Mouse (Mus musculus): ENCODE measurements around the gene Iqgap1. TPM values are rescaled to one million over a fixed set of nuclear protein-coding genes. Genes with fewer than 3 reads are reported as not detected.

Gene Iqgap1
- total and polyA plus RNA-seq, 2 experiments from 2014 or later, result 23.6 to 39.8 TPM

GRCm38 (mm10) chr7:80775448-80775904, 50.3 kb downstream of the Iqgap1 start:
- TF ChIP-seq EP300 (IDR thresholded peaks at IDR 0.05; ENCODE audit: low read depth) (no peak), CTCF (IDR thresholded peaks at IDR 0.05; ENCODE audit: low read depth) (no peak)
- Histone ChIP-seq H3K9me3 (replicated peaks; ENCODE audit: control insufficient read depth, low read length) (no peaks in the 10 kb centered on the region), H3K4me3 (ENCODE audit: low read depth, low read length) (no peak overlapping the region), H3K27me3 (ENCODE audit: control insufficient read depth, insufficient read depth, low read length) (no peaks in the 10 kb centered on the region), H3K4me2 (ENCODE audit: low read depth, low read length) (no peak overlapping the region), H3K36me3 (replicated peaks; ENCODE audit: control insufficient read depth, insufficient read depth, low read length) (no peaks in the 10 kb centered on the region), H3K4me1 (ENCODE audit: control insufficient read depth, insufficient read depth) (peaks cover 38% of the 10 kb centered on the region), H3K27ac (ENCODE audit: low read depth) (no peak overlapping the region), H3K9ac (replicated peaks; ENCODE audit: low read depth, low read length) (no peak overlapping the region)
- 59% methylated on average over 10 of the region's 10 CpGs for WGBS
- no peak for DNase-seq (ENCODE audit: low spot score)
- no peak for ATAC-seq (ENCODE audit: insufficient read depth, low read depth)

DNA sequence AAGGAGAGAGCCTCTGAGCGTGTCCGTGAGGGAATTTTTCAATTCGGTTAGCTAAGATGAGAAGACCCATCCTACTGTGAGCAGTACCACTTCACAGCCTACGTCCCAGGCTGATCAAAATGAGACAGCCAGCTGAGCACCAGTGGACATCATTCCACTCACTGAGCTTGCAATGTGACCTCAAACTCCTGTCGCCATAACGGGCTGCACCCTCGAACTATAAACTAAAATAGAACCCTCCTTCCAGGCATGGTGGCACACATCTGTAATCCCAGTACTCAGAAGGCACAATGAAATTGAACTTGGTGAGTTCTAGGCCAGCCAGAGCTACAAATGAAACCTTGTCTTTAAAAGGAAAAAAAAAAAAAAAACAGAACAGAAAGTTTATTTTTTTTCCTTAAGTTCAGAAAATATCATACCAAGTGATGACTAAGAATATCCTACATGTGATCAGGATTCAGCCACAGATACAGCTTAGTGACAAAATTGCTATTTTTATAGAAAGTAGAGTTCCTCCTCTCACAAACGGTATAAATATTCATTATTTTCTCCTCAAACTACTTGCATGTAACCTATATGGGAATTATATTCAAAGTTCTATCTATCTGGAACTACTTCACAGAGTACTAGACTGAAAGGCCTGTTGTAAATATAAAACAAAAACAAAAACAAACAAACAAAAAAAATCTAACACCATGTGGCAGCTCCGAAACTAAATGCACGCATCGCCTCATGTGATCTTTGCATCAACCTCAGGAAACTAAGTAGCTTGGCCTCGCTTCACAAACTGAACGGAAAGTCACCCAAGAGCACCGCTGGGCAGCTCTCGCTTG, 50.9 kb downstream of the Iqgap1 start:
- no peak for TF ChIP-seq EP300 (IDR thresholded peaks at IDR 0.05; ENCODE audit: low read depth)
- no peak for TF ChIP-seq CTCF (IDR thresholded peaks at IDR 0.05; ENCODE audit: low read depth)
- H3K27me3 ChIP-seq (ENCODE audit: control insufficient read depth, insufficient read depth, low read length), result no peaks in the 10 kb centered on the region
- H3K4me1 ChIP-seq (ENCODE audit: control insufficient read depth, insufficient read depth), result peaks cover 38% of the 10 kb centered on the region
- ATAC-seq (ENCODE audit: insufficient read depth, low read depth) (no peak), DNase-seq (ENCODE audit: low spot score) (no peak)
- H3K4me3 ChIP-seq (ENCODE audit: low read depth, low read length), result no peak overlapping the region
- no peaks in the 10 kb centered on the region for H3K36me3 ChIP-seq (replicated peaks; ENCODE audit: control insufficient read depth, insufficient read depth, low read length)
- H3K27ac ChIP-seq (ENCODE audit: low read depth), result peak overlapping the region; percentile 69
- WGBS, result 63% methylated on average over 15 of the region's 15 CpGs
- no peak overlapping the region for H3K4me2 ChIP-seq (ENCODE audit: low read depth, low read length)
- no peaks in the 10 kb centered on the region for H3K9me3 ChIP-seq (replicated peaks; ENCODE audit: control insufficient read depth, low read length)
- no peak overlapping the region for H3K9ac ChIP-seq (replicated peaks; ENCODE audit: low read depth, low read length)

DNA sequence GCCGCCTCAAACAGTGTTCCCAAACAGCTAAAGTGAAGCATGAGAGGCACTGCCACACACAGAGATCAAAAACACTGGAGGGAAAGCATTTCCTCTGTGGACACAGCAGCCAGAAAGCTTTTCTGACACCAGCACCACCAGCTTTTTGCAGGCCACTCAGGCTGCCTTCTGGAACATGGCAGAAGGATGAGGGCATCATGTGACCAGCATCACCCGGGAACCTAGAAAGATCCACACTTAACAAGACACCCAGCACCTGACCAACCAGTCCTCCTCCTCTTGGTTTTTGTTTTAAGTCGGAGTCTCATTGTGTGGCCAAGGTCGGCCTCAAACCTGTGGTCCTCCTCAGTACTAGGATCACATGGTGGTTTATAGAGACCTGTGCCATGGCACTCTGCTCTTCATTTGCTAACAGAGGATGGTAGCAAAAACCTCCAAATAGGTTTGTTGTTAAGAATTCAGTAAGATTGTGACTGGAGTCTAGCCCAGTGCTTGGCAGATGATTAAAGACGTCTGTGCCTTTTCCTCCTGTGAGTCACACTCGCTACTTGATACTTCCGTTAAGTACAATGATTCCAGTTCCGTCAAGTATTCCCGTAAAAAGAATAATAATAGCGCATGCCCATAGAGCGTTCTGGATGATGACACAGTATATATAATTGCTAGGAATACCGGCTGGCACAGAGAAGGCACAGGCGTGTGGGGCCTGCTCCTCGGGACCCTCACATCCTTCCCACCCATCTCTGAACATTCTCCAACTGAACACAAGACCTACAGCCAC, 51.8 kb downstream of the Iqgap1 start:
- no peak overlapping the region for H3K9ac ChIP-seq (replicated peaks; ENCODE audit: low read depth, low read length)
- TF ChIP-seq EP300 (IDR thresholded peaks at IDR 0.05; ENCODE audit: low read depth) (0 out of 2 replicates have a peak, but pooled peaks have one; percentile 26), CTCF (IDR thresholded peaks at IDR 0.05; ENCODE audit: low read depth) (no peak)
- no peaks in the 10 kb centered on the region for H3K9me3 ChIP-seq (replicated peaks; ENCODE audit: control insufficient read depth, low read length)
- H3K27ac ChIP-seq (ENCODE audit: low read depth), result peak overlapping the region; percentile 69
- DNase-seq (ENCODE audit: low spot score) (peak; percentile 83), ATAC-seq (ENCODE audit: insufficient read depth, low read depth) (peak; percentile 72)
- H3K36me3 ChIP-seq (replicated peaks; ENCODE audit: control insufficient read depth, insufficient read depth, low read length), result no peaks in the 10 kb centered on the region
- peaks cover 32% of the 10 kb centered on the region for H3K4me1 ChIP-seq (ENCODE audit: control insufficient read depth, insufficient read depth)
- WGBS, result 40% methylated on average over 14 of the region's 14 CpGs
- no peak overlapping the region for H3K4me3 ChIP-seq (ENCODE audit: low read depth, low read length)
- no peak overlapping the region for H3K4me2 ChIP-seq (ENCODE audit: low read depth, low read length)
- H3K27me3 ChIP-seq (ENCODE audit: control insufficient read depth, insufficient read depth, low read length), result no peaks in the 10 kb centered on the region

- H3K9me3 ChIP-seq (replicated peaks; ENCODE audit: control insufficient read depth, low read length), result no peaks in the 10 kb centered on the region
- no peak for ATAC-seq (ENCODE audit: insufficient read depth, low read depth)
- no peak overlapping the region for H3K27ac ChIP-seq (ENCODE audit: low read depth)
- H3K9ac ChIP-seq (replicated peaks; ENCODE audit: low read depth, low read length), result no peak overlapping the region
- H3K4me3 ChIP-seq (ENCODE audit: low read depth, low read length), result no peak overlapping the region
- H3K27me3 ChIP-seq (ENCODE audit: control insufficient read depth, insufficient read depth, low read length), result no peaks in the 10 kb centered on the region
- DNase-seq (ENCODE audit: low spot score), result no peak
- TF ChIP-seq EP300 (IDR thresholded peaks at IDR 0.05; ENCODE audit: low read depth), result no peak
- TF ChIP-seq CTCF (IDR thresholded peaks at IDR 0.05; ENCODE audit: low read depth), result no peak
- peaks cover 35% of the 10 kb centered on the region for H3K4me1 ChIP-seq (ENCODE audit: control insufficient read depth, insufficient read depth)
- peaks cover 21% of the 10 kb centered on the region for H3K36me3 ChIP-seq (replicated peaks; ENCODE audit: control insufficient read depth, insufficient read depth, low read length)
- H3K4me2 ChIP-seq (ENCODE audit: low read depth, low read length), result no peak overlapping the region
- 87% methylated on average over 2 of the region's 2 CpGs for WGBS
Measured at GRCm38 (mm10) chr7:80770466-80770865, 55.3 kb downstream of the Iqgap1 start.

DNA sequence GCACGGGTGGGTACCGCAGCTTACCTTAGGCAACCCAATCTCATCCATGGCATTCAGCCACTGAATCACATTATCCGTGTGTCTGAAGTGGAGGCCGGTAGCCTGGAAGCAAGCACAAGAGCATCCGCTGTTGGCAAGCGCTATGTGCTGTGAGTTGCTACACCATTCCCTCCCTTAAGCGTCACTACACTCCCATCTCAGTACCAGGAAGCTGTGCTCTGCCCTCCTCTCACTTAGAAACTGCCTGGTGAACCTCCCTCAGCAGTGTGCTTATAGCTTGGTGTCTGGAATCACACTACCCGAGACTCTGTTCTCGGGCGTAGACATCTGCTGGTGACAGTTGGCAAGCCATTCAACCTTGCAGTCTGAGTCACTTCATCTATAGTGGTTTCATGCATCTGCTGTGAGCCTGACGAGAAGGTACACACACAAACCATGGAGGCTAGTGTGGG, 58.9 kb downstream of the Iqgap1 start:
- ATAC-seq (ENCODE audit: insufficient read depth, low read depth), result no peak
- no peak for TF ChIP-seq CTCF (IDR thresholded peaks at IDR 0.05; ENCODE audit: low read depth)
- TF ChIP-seq EP300 (IDR thresholded peaks at IDR 0.05; ENCODE audit: low read depth), result no peak
- Histone ChIP-seq H3K9me3 (replicated peaks; ENCODE audit: control insufficient read depth, low read length) (no peaks in the 10 kb centered on the region), H3K36me3 (replicated peaks; ENCODE audit: control insufficient read depth, insufficient read depth, low read length) (peaks cover 28% of the 10 kb centered on the region), H3K4me3 (ENCODE audit: low read depth, low read length) (no peak overlapping the region), H3K4me1 (ENCODE audit: control insufficient read depth, insufficient read depth) (peaks cover 45% of the 10 kb centered on the region), H3K27ac (ENCODE audit: low read depth) (peak overlapping the region; percentile 41), H3K27me3 (ENCODE audit: control insufficient read depth, insufficient read depth, low read length) (no peaks in the 10 kb centered on the region), H3K4me2 (ENCODE audit: low read depth, low read length) (no peak overlapping the region), H3K9ac (replicated peaks; ENCODE audit: low read depth, low read length) (no peak overlapping the region)
- 57% methylated on average over 11 of the region's 11 CpGs for WGBS
- DNase-seq (ENCODE audit: low spot score), result no peak

Measured in heart, postnatal 0 days (tissue).